Mouse (Mus musculus): ENCODE results near the gene Cpe.
"Not testable (repeated sequence)": the region's sequence is repeated elsewhere in the genome, so short reads cannot be mapped to it uniquely, and the experiment has no call there.

Cpe gene

GRCm38 (mm10) chr8:64674951-64675585, 17.8 kb downstream of the Cpe start:
- DNase-seq (ENCODE audit: low read depth, low spot score) = no peak

GRCm38 (mm10) chr8:64672920-64673319, 19.9 kb downstream of the Cpe start:
- no peak for DNase-seq (ENCODE audit: low read depth, low spot score)

DNA sequence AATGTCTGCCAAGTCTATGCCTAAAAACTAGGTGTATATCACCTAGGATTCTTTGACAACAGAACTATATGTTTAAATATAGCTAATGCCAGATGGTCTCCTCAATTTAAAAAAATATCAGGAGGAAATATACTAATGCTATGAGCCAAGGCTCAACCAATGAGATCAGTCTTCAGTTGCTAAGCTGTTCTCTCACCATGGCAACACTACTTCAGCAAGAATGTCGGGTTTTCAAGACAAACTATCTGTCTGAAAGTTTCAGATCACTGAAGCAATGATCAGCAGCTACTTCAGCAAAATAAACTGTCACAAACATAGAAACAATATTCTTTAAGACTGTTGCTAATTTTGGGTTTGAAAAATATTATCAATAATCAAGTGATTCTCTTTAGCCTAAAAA, 20.9 kb downstream of the Cpe start:
- no peak for DNase-seq (ENCODE audit: low read depth, low spot score)

GRCm38 (mm10) chr8:64666305-64666704, 26.5 kb downstream of the Cpe start:
- DNase-seq (ENCODE audit: low read depth, low spot score) = not testable (repeated sequence)

GRCm38 (mm10) chr8:64665563-64665962, 27.3 kb downstream of the Cpe start:
- no peak for DNase-seq (ENCODE audit: low read depth, low spot score)

DNA sequence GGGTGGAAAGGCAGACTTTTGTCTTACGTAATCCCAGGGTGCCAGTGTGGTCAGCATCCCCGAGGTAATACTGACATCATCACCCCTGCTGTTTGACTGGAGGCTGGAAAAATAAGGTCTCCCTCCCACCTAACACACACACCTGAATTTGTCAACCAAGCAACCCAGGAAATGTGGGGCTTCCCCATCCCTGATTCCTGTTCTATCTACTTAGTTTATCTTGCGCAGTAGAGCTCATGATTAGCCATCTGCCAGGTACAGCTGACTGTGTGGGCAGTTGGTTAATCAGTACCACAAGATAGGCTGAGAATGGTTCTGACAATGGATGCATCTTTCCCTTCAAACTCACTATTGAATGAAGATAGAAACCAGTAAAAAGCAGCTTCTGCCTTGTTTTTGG, 28.0 kb downstream of the Cpe start:
- no peak for DNase-seq (ENCODE audit: low read depth, low spot score)

GRCm38 (mm10) chr8:64664350-64664749, 28.5 kb downstream of the Cpe start:
- DNase-seq (ENCODE audit: low read depth, low spot score) = no peak

- DNase-seq (ENCODE audit: low read depth, low spot score) = no peak
Measured at GRCm38 (mm10) chr8:64659097-64659496, 33.8 kb downstream of the Cpe start.

GRCm38 (mm10) chr8:64657980-64658401, 34.9 kb downstream of the Cpe start:
- no peak for DNase-seq (ENCODE audit: low read depth, low spot score)

DNA sequence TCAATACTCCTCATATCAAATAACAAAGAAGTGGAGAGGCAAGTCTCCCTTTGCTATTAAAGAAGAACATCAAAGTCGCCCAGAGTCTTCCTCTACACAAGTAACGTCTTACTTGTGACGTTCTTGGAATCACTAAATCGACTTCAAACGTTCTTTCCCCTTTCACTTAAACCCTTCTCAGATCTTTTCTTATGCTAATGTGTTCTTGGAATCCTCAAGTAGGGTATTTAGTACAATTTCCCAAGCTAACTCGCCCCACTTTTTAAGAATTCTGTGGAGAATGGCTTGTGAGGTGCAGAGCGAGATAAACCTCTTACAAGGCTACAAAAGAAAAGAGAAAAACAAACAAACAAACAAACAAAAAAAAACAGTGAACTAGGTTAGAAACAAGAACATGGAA, 35.3 kb downstream of the Cpe start:
- no peak for DNase-seq (ENCODE audit: low read depth, low spot score)

- no peak for DNase-seq (ENCODE audit: low read depth, low spot score)
Measured at GRCm38 (mm10) chr8:64655887-64656286, 37.0 kb downstream of the Cpe start.

- no peak for DNase-seq (ENCODE audit: low read depth, low spot score)
Measured at GRCm38 (mm10) chr8:64655087-64655486, 37.8 kb downstream of the Cpe start.

DNA sequence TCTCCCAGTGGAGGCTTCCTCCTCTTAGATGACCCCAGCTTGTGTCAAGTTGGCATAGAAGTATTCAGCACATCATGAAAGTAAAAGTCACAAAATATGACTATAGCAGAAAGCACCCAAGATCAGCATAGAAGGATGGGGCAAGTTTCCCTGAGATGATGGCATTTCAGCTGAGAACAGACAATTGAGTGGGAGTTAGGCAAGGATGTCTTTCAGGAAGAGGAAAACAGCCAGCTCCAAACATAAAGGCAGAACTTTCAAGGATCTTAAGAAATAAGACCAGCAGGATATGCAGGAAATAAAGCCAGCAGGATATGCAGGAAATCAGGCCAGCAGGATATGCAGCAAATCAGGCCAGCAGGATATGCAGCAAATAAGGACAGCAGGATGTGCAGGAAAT, 40.6 kb downstream of the Cpe start:
- DNase-seq (ENCODE audit: low read depth, low spot score) = no peak

GRCm38 (mm10) chr8:64648063-64648462, 44.8 kb downstream of the Cpe start:
- DNase-seq (ENCODE audit: low read depth, low spot score) = no peak

GRCm38 (mm10) chr8:64647148-64647547, 45.7 kb downstream of the Cpe start:
- DNase-seq (ENCODE audit: low read depth, low spot score) = no peak

DNA sequence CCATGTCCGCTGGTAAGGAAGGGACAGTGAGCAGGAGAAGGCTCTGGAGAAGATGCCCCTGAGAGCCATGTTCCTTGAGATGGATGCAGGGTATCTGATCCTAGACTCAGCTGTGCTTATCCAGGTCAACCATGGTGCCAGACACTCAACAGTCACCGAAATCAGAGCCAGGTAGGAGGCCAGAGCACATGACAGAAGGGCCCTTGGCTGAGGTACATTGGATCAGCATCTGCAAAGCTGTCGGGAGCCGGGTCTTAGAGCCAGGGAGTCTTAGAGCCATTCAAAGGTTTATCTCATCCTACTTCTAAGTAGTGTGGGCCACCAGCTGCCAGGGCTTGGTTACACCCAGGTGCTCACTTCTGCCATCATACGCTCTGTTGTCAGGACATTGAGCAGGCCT, 46.4 kb downstream of the Cpe start:
- no peak for DNase-seq (ENCODE audit: low read depth, low spot score)

- DNase-seq (ENCODE audit: low read depth, low spot score) = no peak
Measured at GRCm38 (mm10) chr8:64644108-64645005, 48.5 kb downstream of the Cpe start.

DNA sequence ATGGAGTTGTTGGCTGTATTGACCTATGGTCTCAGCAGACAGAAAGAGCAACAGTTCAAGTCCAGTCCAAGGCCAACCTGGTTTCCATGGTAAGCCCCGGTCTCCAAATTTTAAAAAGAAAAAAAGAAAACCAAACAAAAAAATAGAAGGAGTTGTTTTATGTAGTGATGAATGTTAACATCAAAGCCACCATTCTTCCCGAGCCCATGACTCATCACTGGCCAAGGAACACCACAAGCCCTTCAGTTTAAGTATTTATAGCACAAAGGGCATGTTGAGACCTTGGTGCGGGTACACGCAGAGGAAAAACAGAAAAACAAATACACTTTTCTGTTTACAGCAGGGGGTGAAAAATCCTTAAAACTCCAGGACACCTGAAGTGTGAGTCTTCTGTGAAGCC, 49.5 kb downstream of the Cpe start:
- no peak for DNase-seq (ENCODE audit: low read depth, low spot score)

DNA sequence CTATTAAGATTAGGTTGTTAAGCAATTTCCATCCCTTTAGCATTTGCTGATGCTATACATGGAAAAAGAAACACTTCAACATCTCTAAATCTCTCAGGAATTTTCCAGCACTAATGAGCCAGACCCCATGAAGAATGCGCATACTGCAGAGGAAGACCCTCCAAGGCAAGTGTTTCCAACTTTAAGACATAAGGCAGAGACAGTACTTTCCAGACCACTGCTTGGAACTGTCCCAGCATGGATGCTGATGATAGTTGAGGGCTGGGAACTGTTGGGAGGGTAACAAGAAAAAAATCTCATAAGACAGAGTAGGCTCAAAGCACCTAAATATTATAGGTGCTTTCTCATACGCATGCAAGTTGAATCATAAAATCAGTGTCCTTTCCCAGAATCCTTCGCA, 50.1 kb downstream of the Cpe start:
- no peak for DNase-seq (ENCODE audit: low read depth, low spot score)

- DNase-seq (ENCODE audit: low read depth, low spot score) = no peak
Measured at GRCm38 (mm10) chr8:64640599-64640998, 52.3 kb downstream of the Cpe start.

- no peak for DNase-seq (ENCODE audit: low read depth, low spot score)
Measured at GRCm38 (mm10) chr8:64639676-64640075, 53.2 kb downstream of the Cpe start.

- DNase-seq (ENCODE audit: low read depth, low spot score) = no peak
Measured at GRCm38 (mm10) chr8:64634901-64635300, 58.0 kb downstream of the Cpe start.
